Mouse (Mus musculus) liver, adult 2 months (tissue): Measurements from ENCODE around the gene Elof1.

Experiments
- CTCF ChIP-seq: fragments of 200-500 bp; IDR thresholded peaks from 2 replicates; pipeline ENCODE4 v1.5.1; 2011; ENCODE audit warnings: low read depth, low read length, control low read depth
- POLR2A ChIP-seq: fragments of 200-500 bp; IDR thresholded peaks from 2 replicates; pipeline ENCODE4 v1.6.1; 2011; ENCODE audit warnings: low read length, control low read depth; ENCODE audit not compliant: insufficient read depth; ENCODE audit errors: extremely low read depth

GRCm38 (mm10) chr9:22064341-22064740, 52.6 kb downstream of the Elof1 start:
- TF ChIP-seq CTCF (no peak), POLR2A (no peak)
